Mouse (Mus musculus) forebrain, embryonic 12.5 days (tissue): ENCODE results near the gene Fiz1. TPM values are rescaled to one million over a fixed set of nuclear protein-coding genes. Genes with fewer than 3 reads are reported as not detected.

ENCODE experiments used
- ATAC-seq: fragments of 200-750 bp; cut with Nextera tagmentation; 2 replicates; pipeline ENCODE4 v1.8.0; 2017; ENCODE audit warnings: moderate TSS enrichment; ENCODE audit not compliant: low FRiP score
- H3K27ac ChIP-seq: fragments of 300-500 bp; sonication (generic); 2 replicates; pipeline ENCODE4 v1.5.1; 2016; ENCODE audit warnings: mild to moderate bottlenecking
- H3K27me3 ChIP-seq: fragments of 300-500 bp; sonication (generic); 2 replicates; pipeline ENCODE4 v1.6.1; 2016; ENCODE audit warnings: mild to moderate bottlenecking
- H3K36me3 ChIP-seq: fragments of 300-500 bp; sonication (generic); replicated peaks from 2 replicates; pipeline ENCODE4 v1.6.1; 2016; ENCODE audit warnings: mild to moderate bottlenecking
- H3K4me1 ChIP-seq: fragments of 300-500 bp; sonication (generic); 2 replicates; pipeline ENCODE4 v1.6.1; 2016
- H3K4me2 ChIP-seq: fragments of 300-500 bp; sonication (generic); 2 replicates; pipeline ENCODE4 v1.6.1; 2016; ENCODE audit warnings: mild to moderate bottlenecking, moderate library complexity
- H3K4me3 ChIP-seq: fragments of 300-500 bp; sonication (generic); replicated peaks from 2 replicates; pipeline ENCODE4 v1.5.1; 2016; ENCODE audit warnings: mild to moderate bottlenecking
- H3K9ac ChIP-seq: fragments of 300-500 bp; sonication (generic); 2 replicates; pipeline ENCODE4 v1.6.1; 2016; ENCODE audit warnings: mild to moderate bottlenecking
- H3K9me3 ChIP-seq: fragments of 300-500 bp; sonication (generic); 2 replicates; pipeline ENCODE4 v1.6.1; 2016
- WGBS: fragments of 180-500 bp; shearing (Covaris S2); methylation state at CpG from one replicate; pipeline ENCODE4 v1.1.7; 2016; 5-methylcytosine and 5-hydroxymethylcytosine counted together
- polyA plus RNA-seq: library from polyadenylated mRNA; unstranded; fragments of >200 nt; fragmentation: Nextera tagmentation; extraction: Ambion mirVana; gene quantifications from 2 replicates; pipeline ENCODE4 v1.2.1, GENCODE M21; 2016

Gene Fiz1
- polyA plus RNA-seq, 1 experiment from 2014 or later = 67.3 TPM

- H3K27me3 ChIP-seq = peaks cover 25% of the 10 kb centered on the region
- no peak overlapping the region for H3K27ac ChIP-seq
- peaks cover 36% of the 10 kb centered on the region for H3K4me1 ChIP-seq
- H3K4me3 ChIP-seq = peak overlapping the region; percentile 68
- peaks cover 37% of the 10 kb centered on the region for H3K36me3 ChIP-seq
- H3K9me3 ChIP-seq = peaks cover 18% of the 10 kb centered on the region; the same call in 1 of the 2 replicates
- H3K9ac ChIP-seq = peak overlapping the region; percentile 33; the same call in 1 of the 2 replicates
- whole genome bisulfite sequencing = 51% methylated on average over 53 of the region's 59 CpGs
- no peak for ATAC-seq
- H3K4me2 ChIP-seq = peak overlapping the region; percentile 82
Measured at GRCm38 (mm10) chr7:4993999-4994788, 20.3 kb downstream of the Fiz1 start.

- H3K9ac ChIP-seq = peak overlapping the region; percentile 33; the same call in 1 of the 2 replicates
- H3K9me3 ChIP-seq = peaks cover 18% of the 10 kb centered on the region; the same call in 1 of the 2 replicates
- H3K4me2 ChIP-seq = peak overlapping the region; percentile 82
- WGBS = 36% methylated on average over 46 of the region's 55 CpGs
- no peak overlapping the region for H3K27ac ChIP-seq
- peak overlapping the region; percentile 68 for H3K4me3 ChIP-seq
- peaks cover 36% of the 10 kb centered on the region for H3K4me1 ChIP-seq
- peaks cover 37% of the 10 kb centered on the region for H3K36me3 ChIP-seq
- peaks cover 25% of the 10 kb centered on the region for H3K27me3 ChIP-seq
- ATAC-seq = no peak
Measured at GRCm38 (mm10) chr7:4993347-4993998, 21.0 kb downstream of the Fiz1 start.

GRCm38 (mm10) chr7:4988250-4988649, 26.2 kb downstream of the Fiz1 start:
- Histone ChIP-seq H3K9me3 (0 out of 2 replicates have a peak, but pooled peaks cover 5% of the 10 kb centered on the region), H3K9ac (no peak overlapping the region), H3K36me3 (peaks cover 24% of the 10 kb centered on the region), H3K4me1 (peaks cover 6% of the 10 kb centered on the region), H3K4me2 (no peak overlapping the region), H3K4me3 (no peak overlapping the region), H3K27ac (no peak overlapping the region), H3K27me3 (peaks cover 16% of the 10 kb centered on the region)
- ATAC-seq = no peak
- WGBS = 73% methylated on average over 2 of the region's 2 CpGs

- Histone ChIP-seq H3K9me3 (0 out of 2 replicates have a peak, but pooled peaks cover 4% of the 10 kb centered on the region), H3K9ac (no peak overlapping the region), H3K27me3 (no peaks in the 10 kb centered on the region), H3K27ac (no peak overlapping the region), H3K4me3 (no peak overlapping the region), H3K4me1 (no peaks in the 10 kb centered on the region), H3K4me2 (no peak overlapping the region), H3K36me3 (no peaks in the 10 kb centered on the region)
- ATAC-seq = no peak
- 93% methylated on average over 7 of the region's 7 CpGs for whole genome bisulfite sequencing
Measured at GRCm38 (mm10) chr7:4976832-4977231, 37.7 kb downstream of the Fiz1 start.

- WGBS = 63% methylated on average over 4 of the region's 4 CpGs
Measured at GRCm38 (mm10) chr7:4975455-4975854, 39.0 kb downstream of the Fiz1 start.

DNA sequence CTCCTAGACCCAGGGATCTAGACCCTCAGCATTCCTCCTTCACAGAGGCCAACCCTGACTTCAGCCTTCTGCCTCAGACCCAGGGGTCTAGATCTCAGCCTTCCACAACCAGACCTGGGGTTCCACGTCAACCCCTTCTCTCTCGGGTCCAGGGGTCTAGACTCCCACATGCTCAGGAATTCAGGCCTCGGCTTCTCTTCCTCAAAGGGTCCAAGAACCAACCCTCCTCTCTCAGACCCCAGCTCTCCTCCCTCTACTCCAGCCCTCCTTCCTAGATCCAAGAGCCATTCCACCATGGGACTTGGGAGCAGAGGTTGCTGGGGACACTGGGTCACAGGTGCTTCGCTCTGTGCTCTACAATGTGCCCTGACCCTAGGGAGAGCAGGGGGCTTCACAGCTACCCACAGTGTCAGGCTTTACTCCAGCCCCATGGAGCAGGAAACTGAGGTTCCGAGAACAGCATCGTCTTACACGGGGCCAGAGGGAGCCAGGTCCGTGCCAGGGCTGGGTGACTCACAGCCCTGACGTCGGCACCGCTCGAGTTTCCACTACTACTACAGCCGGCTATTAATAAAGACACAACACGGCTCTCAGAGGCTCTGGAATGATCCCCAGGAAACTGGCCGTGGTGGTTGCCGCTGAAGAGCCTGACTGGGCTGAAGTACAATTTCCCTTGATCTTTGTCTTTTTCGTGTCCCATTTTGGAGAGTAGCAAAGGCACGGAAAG, 42.0 kb downstream of the Fiz1 start:
- H3K27me3 ChIP-seq = no peaks in the 10 kb centered on the region
- H3K36me3 ChIP-seq = no peaks in the 10 kb centered on the region
- no peak for ATAC-seq
- H3K9me3 ChIP-seq = 0 out of 2 replicates have a peak, but pooled peaks cover 4% of the 10 kb centered on the region
- H3K4me1 ChIP-seq = no peaks in the 10 kb centered on the region
- 79% methylated on average over 18 of the region's 18 CpGs for WGBS
- no peak overlapping the region for H3K4me3 ChIP-seq
- no peak overlapping the region for H3K27ac ChIP-seq
- H3K9ac ChIP-seq = no peak overlapping the region
- no peak overlapping the region for H3K4me2 ChIP-seq

More at GRCm38 (mm10) chr7:4975455-4975854, 39.0 kb downstream of the Fiz1 start:
- H3K9ac ChIP-seq = no peak overlapping the region
- no peaks in the 10 kb centered on the region for H3K27me3 ChIP-seq
- H3K36me3 ChIP-seq = no peaks in the 10 kb centered on the region
- H3K27ac ChIP-seq = no peak overlapping the region
- 0 out of 2 replicates have a peak, but pooled peaks cover 4% of the 10 kb centered on the region for H3K9me3 ChIP-seq
- ATAC-seq = no peak
- H3K4me2 ChIP-seq = no peak overlapping the region
- no peaks in the 10 kb centered on the region for H3K4me1 ChIP-seq
- H3K4me3 ChIP-seq = no peak overlapping the region

- Histone ChIP-seq H3K4me1 (no peaks in the 10 kb centered on the region), H3K9ac (no peak overlapping the region), H3K9me3 (0 out of 2 replicates have a peak, but pooled peaks cover 1% of the 10 kb centered on the region), H3K4me2 (no peak overlapping the region), H3K27me3 (no peaks in the 10 kb centered on the region), H3K27ac (no peak overlapping the region), H3K36me3 (no peaks in the 10 kb centered on the region), H3K4me3 (no peak overlapping the region)
- 28% methylated on average over 7 of the region's 7 CpGs for WGBS
- ATAC-seq = no peak
Measured at GRCm38 (mm10) chr7:4971710-4972109, 42.8 kb downstream of the Fiz1 start.

GRCm38 (mm10) chr7:4971068-4971467, 43.4 kb downstream of the Fiz1 start, which contains the start of gene Sbk3:
Gene Sbk3 (minus strand): TSS chr7:4971168.
- ATAC-seq = no peak
- WGBS = 39% methylated on average over 6 of the region's 6 CpGs
- H3K27ac ChIP-seq = no peak within 1 kb of the TSS
- no peaks in the 10 kb centered on the region for H3K36me3 ChIP-seq
- no peaks in the 10 kb centered on the region for H3K27me3 ChIP-seq
- H3K9ac ChIP-seq = no peak within 1 kb of the TSS
- H3K4me2 ChIP-seq = no peak within 1 kb of the TSS
- no peak within 1 kb of the TSS for H3K4me3 ChIP-seq
- H3K9me3 ChIP-seq = no peaks in the 10 kb centered on the region
- H3K4me1 ChIP-seq = no peaks in the 10 kb centered on the region

- H3K9me3 ChIP-seq = no peaks in the 10 kb centered on the region
- no peaks in the 10 kb centered on the region for H3K27me3 ChIP-seq
- H3K4me3 ChIP-seq = no peak overlapping the region
- no peaks in the 10 kb centered on the region for H3K36me3 ChIP-seq
- H3K4me1 ChIP-seq = no peaks in the 10 kb centered on the region
- ATAC-seq = no peak
- H3K9ac ChIP-seq = no peak overlapping the region
- no peak overlapping the region for H3K27ac ChIP-seq
- H3K4me2 ChIP-seq = no peak overlapping the region
- 85% methylated on average over 5 of the region's 5 CpGs for WGBS
Measured at GRCm38 (mm10) chr7:4964988-4965387, 49.5 kb downstream of the Fiz1 start.

DNA sequence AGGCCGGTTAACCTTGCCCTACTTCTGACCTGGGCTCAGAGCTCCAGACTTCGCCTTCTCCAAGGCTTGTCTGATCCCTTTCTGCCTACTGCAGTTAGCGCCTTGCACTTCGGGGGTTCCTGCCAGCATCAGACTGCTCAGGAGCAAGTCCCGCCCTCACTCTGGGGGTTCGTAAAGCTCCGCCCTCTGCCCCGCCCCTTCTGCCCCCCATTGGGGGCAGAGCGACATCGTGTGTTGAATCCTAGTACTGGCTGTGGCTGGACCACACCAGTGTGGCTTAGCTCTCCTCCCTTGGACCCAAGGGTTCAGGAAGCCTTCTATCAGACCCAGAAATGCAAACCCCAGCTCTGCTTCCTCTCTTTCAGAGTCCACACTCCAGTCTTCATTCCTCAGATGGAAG, 50.2 kb downstream of the Fiz1 start, which contains the start of gene Sbk2:
TSS of gene Sbk2 (minus strand) at position 135 of the 400 bp plus-strand sequence.
- no peak within 1 kb of the TSS for H3K27ac ChIP-seq

GRCm38 (mm10) chr7:4963527-4963926, 51.0 kb downstream of the Fiz1 start:
- no peak for ATAC-seq
- Histone ChIP-seq H3K4me3 (no peak overlapping the region), H3K4me1 (no peaks in the 10 kb centered on the region), H3K36me3 (no peaks in the 10 kb centered on the region), H3K27ac (no peak overlapping the region), H3K27me3 (no peaks in the 10 kb centered on the region), H3K9me3 (no peaks in the 10 kb centered on the region), H3K9ac (no peak overlapping the region), H3K4me2 (no peak overlapping the region)
- WGBS = 75% methylated on average over 5 of the region's 5 CpGs

More for the DNA sequence above, 50.2 kb downstream of the Fiz1 start, which contains the start of gene Sbk2:
- H3K36me3 ChIP-seq = no peaks in the 10 kb centered on the region
- no peaks in the 10 kb centered on the region for H3K9me3 ChIP-seq
- no peaks in the 10 kb centered on the region for H3K27me3 ChIP-seq
- H3K4me3 ChIP-seq = no peak within 1 kb of the TSS
- 9% methylated on average over 10 of the region's 10 CpGs for WGBS
- no peak within 1 kb of the TSS for H3K9ac ChIP-seq
- H3K4me2 ChIP-seq = no peak within 1 kb of the TSS
- ATAC-seq = peak; percentile 58
- H3K4me1 ChIP-seq = no peaks in the 10 kb centered on the region

- Histone ChIP-seq H3K27ac (no peak overlapping the region), H3K4me1 (no peaks in the 10 kb centered on the region), H3K27me3 (peaks cover 6% of the 10 kb centered on the region; the same call in 1 of the 2 replicates), H3K9me3 (no peaks in the 10 kb centered on the region), H3K9ac (no peak overlapping the region), H3K4me2 (no peak overlapping the region), H3K36me3 (no peaks in the 10 kb centered on the region), H3K4me3 (no peak overlapping the region)
- WGBS = 87% methylated on average over 10 of the region's 10 CpGs
- no peak for ATAC-seq
Measured at GRCm38 (mm10) chr7:4957361-4957760, 57.1 kb downstream of the Fiz1 start.
